Mouse (Mus musculus) liver, embryonic 14.5 days (tissue): ENCODE measurements around the gene Knstrn. TPM values are rescaled to one million over a fixed set of nuclear protein-coding genes. Genes with fewer than 3 reads are reported as not detected.

Source experiments
- ATAC-seq: fragments of 200-750 bp; cut with Nextera tagmentation; 2 replicates; pipeline ENCODE4 v1.8.0; 2017; ENCODE audit warnings: moderate number of reproducible peaks, mild to moderate bottlenecking, moderate library complexity; ENCODE audit not compliant: insufficient read depth
- DNase-seq, 3 experiments: peaks; one replicate each; pipeline ENCODE4 v3.0.0-alpha.2; 2012 to 2013; ENCODE audit warnings: low read depth in 3 of 3, low spot score in 3 of 3
- H3K27ac ChIP-seq: fragments of 300-500 bp; sonication (generic); 2 replicates; pipeline ENCODE4 v1.5.1; 2014; ENCODE audit warnings: moderate library complexity, mild to moderate bottlenecking, control low read depth, inconsistent platforms
- H3K27me3 ChIP-seq: fragments of 300-500 bp; sonication (generic); 2 replicates; pipeline ENCODE4 v1.6.1; 2014; ENCODE audit warnings: mild to moderate bottlenecking, low read length, moderate library complexity; ENCODE audit not compliant: control insufficient read depth, insufficient read depth
- H3K36me3 ChIP-seq: fragments of 300-500 bp; sonication (generic); replicated peaks from 2 replicates; pipeline ENCODE4 v1.6.1; 2014; ENCODE audit warnings: low read depth; ENCODE audit not compliant: control insufficient read depth, insufficient read depth
- H3K4me1 ChIP-seq, 2 experiments: fragments of 200-500 bp in 1 of 2; fragments of 300-500 bp in 1 of 2; sonication (generic) in 1 of 2; replicated peaks; 2 replicates each; pipeline ENCODE4 v1.6.1; 2012 to 2014; ENCODE audit warnings: antibody characterized with exemption in 1 of 2, inconsistent platforms in 1 of 2, low read length in 1 of 2; ENCODE audit not compliant: control insufficient read depth in 2 of 2, insufficient read depth in 2 of 2
- H3K4me2 ChIP-seq: fragments of 300-500 bp; sonication (generic); 2 replicates; pipeline ENCODE4 v1.6.1; 2014; ENCODE audit warnings: low read depth, mild to moderate bottlenecking, control low read depth, moderate library complexity
- H3K4me3 ChIP-seq, 2 experiments: fragments of 200-500 bp in 1 of 2; fragments of 300-500 bp in 1 of 2; sonication (generic) in 1 of 2; 2 replicates each; pipeline ENCODE4 v1.5.1; 2012 to 2014; ENCODE audit warnings: low read depth in 2 of 2, low read length in 2 of 2, mild to moderate bottlenecking in 2 of 2, control low read depth in 1 of 2, inconsistent platforms in 1 of 2, moderate library complexity in 1 of 2; ENCODE audit not compliant: insufficient read depth in 1 of 2
- H3K9ac ChIP-seq: fragments of 300-500 bp; sonication (generic); replicated peaks from 2 replicates; pipeline ENCODE4 v1.6.1; 2014; ENCODE audit warnings: mild to moderate bottlenecking, control low read depth, moderate library complexity
- H3K9me3 ChIP-seq: fragments of 300-500 bp; sonication (generic); 2 replicates; pipeline ENCODE4 v1.6.1; 2016; ENCODE audit warnings: low read length, mixed read lengths; ENCODE audit not compliant: control insufficient read depth
- CTCF ChIP-seq: IDR thresholded peaks from 2 replicates; pipeline ENCODE4 v1.5.1; 2016; ENCODE audit warnings: antibody characterized with exemption, low read depth, control low read depth
- EP300 ChIP-seq: IDR thresholded peaks from 2 replicates; pipeline ENCODE4 v1.6.1; 2016; ENCODE audit warnings: antibody characterized with exemption, low read depth
- WGBS: fragments of 180-500 bp; shearing (Covaris S2); extraction: QIAGEN DNeasy Blood & Tissue Kit; methylation state at CpG from one replicate; pipeline ENCODE4 v1.1.7; 2014; ENCODE audit not compliant: insufficient replicate concordance; 5-methylcytosine and 5-hydroxymethylcytosine counted together
- polyA plus RNA-seq, 2 experiments: library from polyadenylated mRNA; depleted of rRNA in 1 of 2; stranded (reverse) in 1 of 2; unstranded in 1 of 2; fragments of >200 nt; fragmentation: Nextera tagmentation in 1 of 2; extraction: Ambion mirVana in 1 of 2; gene quantifications; 2 replicates each; pipeline versions ENCODE4 v1.2.1 to v1.2.3; 2012 to 2014

Knstrn gene
- polyA plus RNA-seq, 2 experiments: 50.8 to 84.7 TPM

DNA sequence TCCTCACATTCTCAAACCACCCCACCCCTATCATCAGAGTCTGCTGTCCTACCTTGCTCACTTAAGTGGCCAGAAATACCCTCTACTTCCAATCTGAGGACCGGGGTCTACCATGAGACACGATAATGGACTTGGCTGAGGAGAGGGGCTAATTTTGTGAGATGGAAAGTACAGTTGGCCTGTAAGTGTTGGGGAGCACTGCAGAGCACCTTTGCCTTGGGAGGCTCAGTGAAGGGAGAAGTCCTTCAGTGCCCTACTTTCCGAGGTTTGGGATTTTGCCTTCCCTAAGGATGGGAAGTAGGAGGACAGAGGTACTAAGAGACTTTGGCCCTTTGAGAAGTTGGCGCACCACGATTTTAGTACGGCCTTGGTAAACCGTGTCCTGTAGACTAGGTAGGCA is 85.5 kb downstream of the Knstrn start:
- WGBS: 29% methylated on average over 7 of the region's 7 CpGs
- Histone ChIP-seq H3K4me1 (peaks cover 19 to 28% of the 10 kb centered on the region in 2 experiments), H3K4me3 (no peak overlapping the region), H3K27me3 (peaks cover 68% of the 10 kb centered on the region), H3K9me3 (no peaks in the 10 kb centered on the region), H3K27ac (no peak overlapping the region), H3K4me2 (no peak overlapping the region), H3K9ac (no peak overlapping the region), H3K36me3 (no peaks in the 10 kb centered on the region)
- ATAC-seq (no peak), DNase-seq (no peak)
- TF ChIP-seq EP300 (no peak), CTCF (no peak)

DNA sequence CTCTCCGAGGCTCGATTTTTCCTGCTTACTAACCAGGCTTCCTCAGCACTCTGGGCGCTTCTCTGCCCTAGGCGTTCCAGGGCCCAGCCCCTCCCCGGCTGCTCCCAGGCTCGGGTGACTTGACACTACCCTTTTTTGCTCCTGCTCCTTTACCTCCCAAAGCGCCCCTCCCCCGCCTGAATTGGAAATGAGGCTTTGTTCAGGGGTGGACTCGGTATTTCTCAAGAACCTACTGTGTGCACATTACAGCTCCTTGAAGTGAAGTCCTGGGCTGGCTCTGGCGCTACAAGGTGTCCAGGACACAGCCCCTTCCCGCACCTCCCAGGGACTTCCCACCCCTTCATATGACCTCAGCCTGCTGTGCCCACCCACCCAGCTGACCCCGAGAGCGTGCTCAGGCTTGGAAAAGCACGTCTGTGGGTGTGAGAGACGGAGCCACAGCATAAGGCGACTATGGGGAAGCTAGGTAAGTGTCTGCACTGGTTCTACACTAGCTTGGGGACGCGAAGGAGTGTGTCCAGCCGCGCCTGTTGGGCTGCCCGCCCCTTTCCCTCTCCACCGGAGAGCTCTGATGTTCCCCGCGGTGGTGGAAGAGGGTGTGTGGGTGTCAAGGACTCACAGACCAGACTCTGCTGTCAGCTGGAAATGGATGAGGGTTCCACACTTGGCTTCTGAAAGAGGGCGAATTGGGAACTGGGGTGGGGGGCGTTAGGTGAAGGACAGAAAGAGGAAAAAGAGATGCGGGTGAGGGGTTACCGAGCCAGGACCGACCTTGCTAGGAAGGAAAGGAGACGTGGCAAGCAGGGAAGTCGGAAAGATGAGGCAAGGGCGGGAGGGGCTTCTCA is 86.4 kb downstream of the Knstrn start, which contains the start of gene Bahd1:
Gene Bahd1, plus strand, starts transcription at position 397 of the 845 bp plus-strand sequence.
- H3K4me1 ChIP-seq: peaks cover 19 to 31% of the 10 kb centered on the region in 2 experiments
- DNase-seq: no peak

DNA sequence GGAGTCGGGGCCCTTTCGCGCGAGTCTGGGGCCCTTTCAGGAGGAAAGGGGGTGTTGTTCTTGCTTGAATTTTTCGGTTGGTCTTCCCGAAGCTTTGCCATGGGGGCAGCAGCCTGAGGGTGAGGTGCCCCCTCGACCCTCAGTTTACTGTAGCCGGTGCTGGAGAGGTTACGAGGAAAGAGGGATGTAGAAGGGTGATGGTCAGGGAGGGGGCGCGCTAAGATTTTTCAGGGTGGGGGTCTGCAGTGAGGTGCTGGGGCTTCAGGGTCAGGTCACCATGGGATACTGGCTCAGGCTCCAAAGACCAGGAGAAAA is 87.0 kb downstream of the Knstrn start:
- Histone ChIP-seq H3K4me1 (peaks cover 19 to 31% of the 10 kb centered on the region in 2 experiments), H3K36me3 (no peaks in the 10 kb centered on the region), H3K4me3 (peak overlapping the region; percentile 44 to 76), H3K27me3 (peaks cover 54% of the 10 kb centered on the region), H3K4me2 (peak overlapping the region; percentile 88), H3K9me3 (no peaks in the 10 kb centered on the region), H3K9ac (no peak overlapping the region), H3K27ac (no peak overlapping the region)
- DNase-seq: no peak
- TF ChIP-seq CTCF (no peak), EP300 (no peak)
- WGBS: 0% methylated on average over 11 of the region's 11 CpGs
- ATAC-seq: no peak

More for the DNA sequence above, 86.4 kb downstream of the Knstrn start, which contains the start of gene Bahd1:
- Histone ChIP-seq H3K27me3 (peaks cover 60% of the 10 kb centered on the region), H3K9me3 (no peaks in the 10 kb centered on the region), H3K36me3 (no peaks in the 10 kb centered on the region), H3K9ac (no peak within 1 kb of the TSS), H3K4me2 (peak within 1 kb of the TSS; percentile 88), H3K27ac (no peak within 1 kb of the TSS), H3K4me3 (peak within 1 kb of the TSS; percentile 44 to 76)
- no peak for ATAC-seq
- TF ChIP-seq EP300 (no peak), CTCF (no peak)
- WGBS: 1% methylated on average over 32 of the region's 32 CpGs

DNA sequence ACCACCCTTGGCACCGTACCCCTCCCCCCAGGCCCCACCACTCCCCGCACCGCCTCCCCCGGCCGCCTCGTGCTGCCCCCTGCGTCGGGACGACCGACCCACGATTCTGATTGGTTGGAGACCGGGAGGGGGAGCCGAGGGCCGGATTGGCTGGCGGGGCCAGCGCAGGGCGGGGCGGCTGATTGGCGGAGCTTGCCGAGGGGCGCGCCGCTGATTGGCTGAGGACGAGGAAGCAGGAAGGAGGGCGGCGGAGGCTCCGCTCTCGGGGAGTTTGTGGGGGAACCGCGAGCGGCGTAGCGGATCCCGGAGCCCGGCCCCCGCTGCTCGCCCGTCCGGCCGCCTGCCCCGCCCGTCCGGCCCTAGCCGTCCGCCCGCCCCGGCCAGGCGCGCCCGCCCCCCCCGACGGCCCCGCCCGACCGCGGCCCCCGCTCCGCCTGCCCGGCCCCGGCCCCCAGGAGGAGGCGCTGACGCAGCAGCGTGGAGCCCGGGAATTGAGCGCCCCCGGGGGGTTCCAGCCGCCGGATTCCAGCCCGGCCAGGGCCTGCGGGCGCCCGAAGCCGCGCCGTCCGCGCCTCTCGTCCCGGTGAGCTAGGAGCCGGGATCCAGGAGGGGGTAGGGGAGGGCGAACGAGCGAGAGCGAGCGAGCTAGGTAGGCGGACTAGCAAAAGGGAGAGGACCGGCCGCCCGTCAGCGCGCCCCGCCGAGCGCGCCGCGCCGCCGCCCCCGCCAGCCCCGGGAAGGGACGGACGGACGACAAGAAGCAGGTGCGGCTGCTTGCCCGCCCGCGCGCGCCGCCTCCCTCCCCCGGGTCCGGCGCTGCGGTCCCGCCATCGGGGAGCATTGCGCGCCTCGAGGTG is 87.6 kb downstream of the Knstrn start:
- Histone ChIP-seq H3K27me3 (peaks cover 48% of the 10 kb centered on the region), H3K4me2 (peak overlapping the region; percentile 88), H3K4me3 (peak overlapping the region; percentile 70 to 76), H3K9ac (peak overlapping the region; percentile 80), H3K27ac (peak overlapping the region; percentile 55), H3K36me3 (no peaks in the 10 kb centered on the region), H3K9me3 (no peaks in the 10 kb centered on the region), H3K4me1 (peaks cover 19 to 31% of the 10 kb centered on the region in 2 experiments)
- DNase-seq (peak; percentile 87 to 89 (median 88)), ATAC-seq (peak; percentile 89)
- WGBS: under 1% methylated on average over 65 of the region's 120 CpGs
- TF ChIP-seq EP300 (no peak), CTCF (peak; percentile 31; the same call in 1 of the 2 replicates)
